Mouse (Mus musculus) testis, postnatal 14 days (tissue): Measurements from ENCODE around the gene Tns2.
"Not testable (repeated sequence)": the region's sequence is repeated elsewhere in the genome, so short reads cannot be mapped to it uniquely, and the experiment has no call there.

Source experiments
- DNase-seq: peaks from one replicate; pipeline ENCODE4 v3.0.0; 2021; ENCODE audit warnings: low spot score

The Tns2 gene

DNA sequence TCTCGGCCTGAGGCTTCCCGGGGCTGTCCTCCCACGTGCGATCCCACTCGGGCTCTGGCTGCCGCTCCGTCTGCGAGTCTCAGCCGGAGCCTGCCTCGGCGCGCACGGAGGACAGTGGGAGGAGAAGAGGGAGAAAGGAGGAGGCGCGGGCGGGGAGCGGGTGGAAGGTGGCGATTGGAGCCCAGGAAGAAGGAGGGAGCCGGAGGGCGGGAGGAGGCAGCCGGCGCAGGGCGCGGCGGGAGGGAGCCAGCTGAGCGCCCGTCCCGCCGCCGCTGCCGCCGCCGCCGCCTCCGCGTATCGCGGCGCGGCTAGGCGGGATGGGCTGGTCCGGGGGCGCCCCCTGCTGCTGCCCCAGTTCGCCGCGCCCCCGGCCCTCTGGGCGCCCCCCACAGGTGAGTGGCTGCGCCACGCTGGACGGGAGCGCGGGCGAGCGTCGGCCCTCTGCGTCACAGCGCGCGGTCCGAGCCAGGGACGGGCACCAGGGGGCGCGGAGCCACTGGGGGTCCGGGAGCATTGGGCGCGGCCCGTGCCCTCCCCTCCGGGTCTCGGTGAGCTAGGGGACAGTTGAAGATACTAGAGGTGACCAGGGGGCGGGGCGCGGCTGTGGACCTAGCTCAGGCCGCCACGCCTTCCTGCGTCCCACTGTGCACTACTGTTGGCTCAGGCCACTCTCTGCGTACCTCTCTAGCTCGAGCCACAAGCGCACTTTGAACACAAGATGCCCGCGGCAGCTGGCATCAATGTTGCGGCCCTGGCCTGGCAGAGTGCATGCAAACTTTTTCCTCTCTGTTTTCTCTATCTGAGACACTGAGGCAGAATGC, at the start of gene Tns2:
Tns2 (plus strand) TSS at position 253 of the 821 bp plus-strand sequence.
- peak; percentile 80 for DNase-seq

GRCm38 (mm10) chr15:102051920-102052683, 48.1 kb upstream of the Tns2 start:
- DNase-seq, result peak; percentile 49

GRCm38 (mm10) chr15:102056495-102057174, 43.6 kb upstream of the Tns2 start:
- DNase-seq, result no peak

- DNase-seq, result peak; percentile 88
Measured at GRCm38 (mm10) chr15:102065661-102066325, 34.4 kb upstream of the Tns2 start.

GRCm38 (mm10) chr15:102070476-102071467, 29.4 kb upstream of the Tns2 start:
- no peak for DNase-seq

GRCm38 (mm10) chr15:102072963-102073558, 27.2 kb upstream of the Tns2 start:
- DNase-seq, result no peak

DNA sequence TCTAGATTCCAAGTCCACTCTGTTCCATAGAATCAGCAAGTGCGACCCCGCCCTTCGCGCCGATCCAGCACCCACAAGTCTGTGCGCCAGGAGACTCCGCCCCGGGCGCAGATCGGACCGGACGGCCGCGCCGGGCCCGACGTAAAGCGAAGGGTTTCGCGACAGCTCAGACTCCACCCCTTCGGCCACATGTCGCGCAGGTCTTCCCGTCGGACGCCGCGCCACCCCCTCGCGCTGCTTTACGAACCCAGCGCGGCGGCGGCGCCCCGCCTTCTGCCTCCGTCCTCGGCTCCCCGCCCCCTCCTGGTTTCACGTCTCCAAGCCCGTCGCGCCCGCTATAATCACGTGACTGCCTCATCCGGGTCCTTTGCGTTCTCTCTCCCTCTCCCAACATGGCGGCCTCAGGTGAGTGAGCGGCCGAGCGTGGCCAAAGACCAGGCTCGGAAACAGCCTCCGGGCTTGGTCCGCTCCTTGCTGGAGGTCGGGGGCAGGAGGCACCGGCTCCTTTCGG, 26.6 kb upstream of the Tns2 start, which contains the start of gene Eif4b:
Eif4b (plus strand) TSS at position 215 of the 511 bp plus-strand sequence.
- DNase-seq, result peak; percentile 99

- peak; percentile 88 for DNase-seq
Measured at GRCm38 (mm10) chr15:102074070-102074731, 26.0 kb upstream of the Tns2 start.

DNA sequence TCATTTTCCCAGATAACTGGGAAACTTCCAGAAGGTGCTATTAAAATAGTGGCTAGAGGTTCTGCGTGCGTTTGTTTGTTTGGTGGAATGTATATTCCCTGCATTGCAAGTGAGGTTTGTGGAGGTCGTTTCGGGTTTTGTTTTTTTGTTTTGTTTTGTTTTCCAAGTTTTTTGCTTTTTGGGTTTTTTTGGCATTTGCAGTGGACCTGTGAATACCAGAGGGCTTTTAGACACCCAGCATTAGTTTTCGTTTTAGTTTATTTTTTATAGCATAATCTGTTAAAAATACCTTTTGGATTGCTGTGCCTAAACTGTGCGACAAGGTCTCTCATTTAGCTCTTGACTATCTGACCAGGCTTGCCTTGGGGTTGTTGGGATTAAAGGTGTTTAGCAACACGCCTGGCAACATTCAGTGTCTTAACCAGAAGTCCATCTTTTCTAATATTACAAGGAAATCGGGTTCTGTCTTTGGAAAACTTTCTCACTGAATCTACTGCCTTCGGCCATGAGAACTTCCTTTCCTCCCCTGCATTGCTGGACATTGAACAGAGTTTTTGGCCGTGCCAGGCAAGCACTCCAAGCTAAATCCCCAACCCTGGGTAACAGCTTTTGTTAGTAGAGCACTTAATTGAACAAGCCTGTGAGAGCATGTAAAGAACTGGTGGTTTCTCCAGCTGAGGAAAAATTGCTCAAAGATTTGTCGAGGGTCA, 25.2 kb upstream of the Tns2 start:
- no peak for DNase-seq

DNA sequence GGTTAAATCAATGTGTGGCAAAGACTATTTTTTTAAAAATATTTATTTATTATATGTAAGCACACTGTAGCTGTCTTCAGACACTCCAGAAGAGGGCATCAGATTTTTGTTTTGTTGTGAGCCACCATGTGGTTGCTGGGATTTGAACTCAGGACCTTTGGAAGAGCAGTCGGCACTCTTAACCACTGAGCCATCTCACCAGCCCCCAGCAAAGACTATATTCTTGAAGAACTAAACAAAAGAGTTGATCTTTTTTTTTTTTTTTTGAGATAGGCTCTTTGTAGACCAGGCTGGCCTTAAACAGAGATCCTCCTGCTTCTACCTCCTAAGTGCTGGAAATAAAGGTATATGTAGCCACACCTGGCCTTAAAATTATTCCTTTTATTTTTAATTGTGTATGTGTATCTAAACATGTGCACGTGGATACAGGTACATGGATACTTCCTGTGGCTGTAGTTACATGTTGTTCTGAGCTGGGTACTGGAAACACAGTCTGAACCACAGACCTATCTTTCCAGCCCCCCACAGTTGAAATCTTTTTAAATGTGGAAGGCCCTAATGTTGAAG, 23.0 kb upstream of the Tns2 start:
- DNase-seq, result no peak

GRCm38 (mm10) chr15:102079221-102079620, 21.0 kb upstream of the Tns2 start:
- DNase-seq, result no peak

GRCm38 (mm10) chr15:102079924-102080323, 20.3 kb upstream of the Tns2 start:
- DNase-seq, result not testable (repeated sequence)

- DNase-seq, result no peak
Measured at GRCm38 (mm10) chr15:102080429-102080828, 19.8 kb upstream of the Tns2 start.

DNA sequence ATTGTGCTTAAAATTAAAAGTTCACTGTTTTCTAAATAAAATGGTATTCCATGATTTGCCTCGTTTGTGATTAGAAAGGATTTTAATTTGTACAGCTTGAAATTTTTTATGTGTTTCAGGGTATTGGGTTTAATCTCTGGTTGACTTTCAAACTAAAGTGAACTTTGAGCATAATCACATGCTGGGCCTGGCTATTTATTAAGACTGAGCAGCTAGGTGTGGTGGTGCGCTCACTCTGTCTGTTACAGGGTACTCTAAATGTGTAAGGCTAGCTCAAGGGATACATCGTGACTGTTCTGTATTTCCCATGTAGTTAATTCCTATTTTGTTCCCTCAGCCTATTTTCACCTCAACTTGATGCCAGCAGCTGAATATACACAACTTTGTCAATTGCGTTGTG, 18.1 kb upstream of the Tns2 start:
- DNase-seq, result no peak

DNA sequence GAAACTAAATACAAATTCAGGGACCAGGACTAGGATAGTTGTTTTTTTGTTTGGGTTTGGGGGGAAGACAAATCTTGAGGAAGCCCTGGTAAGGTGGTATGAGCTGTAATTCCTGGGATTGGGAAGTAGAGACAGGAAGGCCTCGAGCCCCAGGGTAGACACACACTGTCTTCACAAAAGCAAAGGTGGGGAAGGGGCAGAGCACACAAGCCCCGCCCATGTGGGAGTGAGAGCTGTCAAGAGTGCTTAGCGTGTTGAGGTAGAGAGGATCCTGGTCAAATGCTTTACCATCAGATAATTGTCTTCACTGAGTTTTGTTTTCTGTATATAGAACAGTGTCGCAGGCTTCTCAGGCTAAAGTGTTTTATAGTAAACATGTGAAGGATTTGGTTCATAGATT, 17.2 kb upstream of the Tns2 start:
- no peak for DNase-seq

GRCm38 (mm10) chr15:102089914-102090585, 10.2 kb upstream of the Tns2 start:
- no peak for DNase-seq

DNA sequence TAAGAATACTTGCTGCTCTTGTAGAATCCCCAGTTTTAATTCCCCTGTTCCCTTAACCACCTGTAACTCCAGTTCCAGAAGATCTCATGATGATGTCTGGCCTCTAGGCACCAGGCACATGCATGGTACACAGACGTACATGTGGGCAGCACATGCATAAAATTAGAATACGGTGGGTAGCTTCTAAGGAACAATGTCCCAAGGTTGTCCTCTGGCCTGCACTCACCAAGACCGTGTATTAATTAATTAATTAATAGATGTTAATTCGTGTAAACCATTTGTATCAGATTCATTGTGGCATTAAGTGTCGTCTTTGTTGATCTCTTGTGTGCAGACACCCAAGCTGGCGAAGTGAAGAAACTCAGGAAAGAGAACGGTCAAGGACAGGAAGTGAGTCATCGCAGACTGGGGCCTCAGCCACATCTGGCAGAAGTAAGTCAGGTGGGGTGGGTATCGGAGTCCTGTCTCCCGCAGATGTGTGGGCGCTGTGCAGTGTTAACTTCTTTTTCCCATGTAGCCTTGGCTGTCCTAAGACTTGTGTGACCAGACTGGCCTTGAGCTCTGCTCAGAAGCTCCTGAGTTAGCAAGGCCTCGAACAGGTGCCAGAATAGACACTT, 9.0 kb upstream of the Tns2 start:
- no peak for DNase-seq

- no peak for DNase-seq
Measured at GRCm38 (mm10) chr15:102091688-102092087, 8.5 kb upstream of the Tns2 start.
